Mouse (Mus musculus) thymus, postnatal 14 days (tissue): ENCODE measurements around the gene Gm6525.

ENCODE experiments used
- DNase-seq: peaks from one replicate; pipeline ENCODE4 v3.0.0; 2021

The Gm6525 gene

GRCm38 (mm10) chr3:84215743-84216360 is 41.9 kb downstream of the Gm6525 start:
- DNase-seq = no peak

- no peak for DNase-seq
These were observed 43.4 kb downstream of the Gm6525 start for GRCm38 (mm10) chr3:84217118-84217960.

DNA sequence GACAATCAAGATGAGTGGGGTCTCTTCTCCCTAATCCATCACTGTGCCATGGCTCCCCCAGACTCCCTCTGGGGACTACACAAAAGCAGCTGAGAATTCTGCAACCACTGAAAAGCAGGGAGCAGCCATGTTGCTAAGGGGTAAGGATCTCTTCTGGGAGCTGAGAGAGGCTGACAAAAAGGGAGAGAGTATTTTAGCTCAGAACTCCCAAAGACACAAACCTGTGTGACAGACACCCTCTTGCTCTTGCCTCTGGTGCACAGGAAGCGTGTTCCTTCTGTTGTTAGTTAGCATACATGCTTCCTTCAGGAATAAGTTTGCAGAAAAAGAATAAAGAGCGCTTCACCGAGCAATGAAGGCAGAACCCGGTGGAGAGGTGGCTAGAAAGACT is 44.1 kb downstream of the Gm6525 start:
- DNase-seq = no peak

DNA sequence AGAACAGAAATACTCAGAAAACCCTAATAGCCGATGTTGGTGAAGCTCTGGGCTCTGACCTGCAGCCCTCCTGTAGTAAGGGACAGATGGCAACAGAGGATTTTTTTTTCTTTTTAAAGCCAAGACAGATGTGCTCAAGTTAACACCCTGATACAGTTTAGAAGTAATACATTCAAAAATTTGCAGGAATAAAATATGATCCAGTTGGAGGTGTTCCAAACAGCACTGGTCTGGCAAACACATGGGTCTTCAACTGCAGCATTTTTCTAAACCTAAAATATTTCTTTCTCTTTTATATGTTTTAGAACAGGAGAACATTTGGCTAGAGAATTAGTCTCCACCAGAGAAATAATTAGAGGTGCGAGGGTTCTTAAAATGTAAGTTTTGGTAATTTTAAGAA is 44.6 kb downstream of the Gm6525 start:
- no peak for DNase-seq

GRCm38 (mm10) chr3:84219166-84219710 is 45.3 kb downstream of the Gm6525 start:
- DNase-seq = no peak

GRCm38 (mm10) chr3:84219720-84220273 is 45.9 kb downstream of the Gm6525 start:
- no peak for DNase-seq

GRCm38 (mm10) chr3:84220326-84220725 is 46.4 kb downstream of the Gm6525 start:
- no peak for DNase-seq

- DNase-seq = peak; percentile 8
These were observed 46.8 kb downstream of the Gm6525 start for GRCm38 (mm10) chr3:84220748-84221147.
